Mouse (Mus musculus) neural tube, postnatal 0 days (tissue): ENCODE measurements around the gene Znrf3. TPM values are rescaled to one million over a fixed set of nuclear protein-coding genes. Genes with fewer than 3 reads are reported as not detected.

Source experiments
- polyA plus RNA-seq: library from polyadenylated mRNA; unstranded; fragments of >200 nt; fragmentation: Nextera tagmentation; extraction: Ambion mirVana; gene quantifications from 2 replicates; pipeline ENCODE4 v1.2.1, GENCODE M21; 2015

Znrf3 gene
- polyA plus RNA-seq = 9.4 and 9.6 TPM in 2 replicates

DNA sequence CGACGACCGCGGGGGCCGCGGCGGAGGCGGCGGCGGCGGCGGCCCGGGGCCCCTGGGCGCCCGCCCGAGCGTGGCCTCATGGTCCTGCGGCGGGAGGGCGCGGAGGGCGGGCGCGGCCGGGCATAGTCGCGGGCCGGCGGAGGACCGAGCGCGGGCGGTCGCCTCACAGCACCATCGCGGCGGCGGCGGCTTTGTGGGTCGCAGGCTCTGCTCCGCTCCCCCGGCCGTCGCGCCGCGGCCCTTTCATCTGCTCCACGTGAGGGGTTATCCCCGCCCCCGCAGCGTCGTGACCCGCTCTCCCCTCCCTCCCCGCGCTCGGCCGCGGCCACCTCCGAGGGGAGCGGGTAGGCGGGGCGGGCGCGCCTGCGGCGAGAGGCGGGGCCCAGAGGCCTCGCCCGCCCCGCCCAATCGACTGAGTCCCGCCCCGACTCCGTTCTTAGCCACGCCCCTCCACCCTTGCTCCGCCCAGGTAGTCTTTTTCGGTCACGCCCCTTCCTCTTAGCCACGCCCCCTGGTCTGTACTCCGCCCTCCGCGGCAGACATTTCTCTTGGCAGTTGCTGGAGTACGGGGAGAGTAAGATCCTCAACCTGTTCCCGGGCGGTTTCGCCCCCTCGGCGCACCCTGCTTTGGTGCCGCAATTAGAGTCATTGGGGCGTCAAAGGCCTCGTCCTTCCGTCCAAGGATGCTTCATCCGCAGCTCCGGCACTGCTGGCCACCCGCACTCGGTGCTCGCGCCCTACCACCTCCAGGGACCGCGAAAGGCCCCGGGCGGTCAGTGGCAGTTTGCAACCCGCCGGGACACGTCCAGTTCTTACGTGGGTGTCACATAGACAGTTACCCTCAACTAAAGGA, at the start of gene Znrf3:
Gene Znrf3 (minus strand): TSS at position 249 of the 853 bp plus-strand sequence.

DNA sequence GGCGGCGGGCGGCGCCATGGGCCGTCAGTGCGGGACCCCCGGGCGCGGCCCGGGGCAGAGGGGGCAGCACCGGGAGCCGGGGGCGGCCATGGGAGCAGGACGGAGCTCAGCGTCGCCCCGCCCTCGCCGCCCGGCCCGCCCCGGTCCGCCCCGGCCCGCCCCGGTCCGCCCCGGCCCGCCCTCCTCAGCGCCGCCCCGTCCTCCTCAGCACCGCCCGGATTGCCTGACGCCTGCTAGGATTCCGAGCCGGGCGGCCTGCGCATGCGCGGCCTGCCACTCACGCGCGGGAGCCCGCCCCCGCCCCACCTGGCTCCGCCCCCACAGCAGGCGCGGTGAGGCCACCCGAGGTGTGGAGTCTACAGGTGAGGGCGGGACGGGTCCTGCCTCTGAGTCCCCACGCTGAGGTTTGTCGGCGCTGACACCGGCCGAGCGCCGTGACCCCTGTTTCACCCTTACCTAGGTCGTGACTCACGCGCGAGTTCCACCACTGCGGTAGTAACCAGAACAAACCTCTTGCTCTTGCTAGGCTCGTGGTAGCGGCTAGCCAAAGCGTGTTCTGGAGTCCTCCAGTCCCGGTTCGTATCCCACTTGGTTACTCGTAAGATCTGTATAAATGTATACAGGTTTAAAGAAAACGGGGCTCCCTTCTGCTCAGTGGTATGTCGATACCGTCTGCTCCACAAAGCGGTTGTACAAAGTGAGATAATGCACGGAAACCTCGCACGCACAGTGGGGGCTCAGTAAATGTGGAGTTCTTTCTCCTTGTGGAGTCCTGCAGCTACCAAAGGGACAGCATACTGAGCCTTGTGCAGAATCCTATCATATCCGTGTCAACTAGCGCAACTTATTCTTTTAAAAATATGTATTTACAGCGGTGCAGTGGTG, 182.9 kb downstream of the Znrf3 start, which contains the start of gene Kremen1:
Gene Kremen1 (minus strand): TSS at position 51 of the 885 bp plus-strand sequence.

Other genes starting within 250 kb of the Znrf3 start
- 3.6 and 4.3 TPM in 2 replicates for gene Kremen1, start 183.3 kb downstream of the Znrf3 start, polyA plus RNA-seq
- 112 and 117 TPM in 2 replicates for gene Xbp1, start 75.8 kb upstream of the Znrf3 start, polyA plus RNA-seq
- 6.5 and 7.3 TPM in 2 replicates for gene Ccdc117, start 97.3 kb upstream of the Znrf3 start, polyA plus RNA-seq
- gene Ankrd36, start 124.8 kb upstream of the Znrf3 start, polyA plus RNA-seq = 0.27 TPM in 1 of 2 replicates, not detected in the other